ENCODE assay signal across 35 mouse cellular contexts in the genomic region with DNA sequence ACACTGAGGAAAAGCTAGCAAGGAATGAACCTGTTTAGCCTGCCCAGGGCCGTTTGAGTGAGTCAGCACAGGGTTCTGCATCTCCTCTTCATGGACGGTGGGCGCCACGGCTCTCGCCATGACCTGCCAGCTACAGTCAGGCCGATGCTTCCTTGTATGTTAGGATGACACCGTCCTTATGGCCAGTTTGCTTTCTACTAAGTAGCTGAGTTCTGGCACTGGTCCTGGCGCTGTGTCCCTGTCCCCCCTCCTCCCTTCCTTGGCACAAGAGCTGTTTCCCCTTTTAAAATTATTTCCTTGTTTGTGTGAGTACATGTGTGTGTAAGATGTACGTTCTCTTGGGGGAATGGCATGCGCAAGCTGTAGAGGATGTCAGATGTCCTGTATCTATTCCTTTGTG. TPM values are rescaled to one million over a fixed set of nuclear protein-coding genes. Genes with fewer than 3 reads are reported as not detected.
A peak's percentile ranks its signal among the peaks of the same experiment; 100 is the strongest.
DNase-seq lines count a peak whose midpoint lies in the region; ATAC-seq lines count a peak whose summit lies in the region.
"Had no signal": no experiment of that assay in that cellular context is flagged by ENCODE, and none has a peak within 500 bp of the region (broad histone marks: within the 10 kb centered on the region; RNA-seq: fewer than 3 reads in every experiment).

No protein-coding gene starts in this region.

- WGBS in liver, embryonic 11.5 days: 88% methylated on average over 10 of the region's 10 CpGs
- WGBS in liver, embryonic 16.5 days (ENCODE audit: insufficient replicate concordance): 80% methylated on average over 10 of the region's 10 CpGs

- 0 out of 2 replicates have a peak overlapping the region, but pooled peaks have one; percentile 1 for H3K27ac ChIP-seq in liver, embryonic 11.5 days (ENCODE audit: low read depth, low read length)
- peak overlapping the region; percentile 5; the same call in 1 of the 2 replicates for H3K27ac ChIP-seq in liver, embryonic 16.5 days (ENCODE audit: low read length)
- H3K27ac ChIP-seq: embryonic facial prominence, embryonic 13.5 days; forebrain, embryonic 12.5 days; limb, embryonic 10.5 days; limb, embryonic 15.5 days; macrophage; stomach, embryonic 15.5 days had no signal

- peaks cover 13% of the 10 kb centered on the region for H3K4me1 ChIP-seq in liver, embryonic 11.5 days (replicated peaks; ENCODE audit: control insufficient read depth, insufficient read depth, low read length)
- peaks cover 29% of the 10 kb centered on the region for H3K4me1 ChIP-seq in liver, embryonic 16.5 days (ENCODE audit: control insufficient read depth, low read depth, low read length)
- H3K4me1 ChIP-seq: embryonic facial prominence, embryonic 13.5 days; forebrain, embryonic 12.5 days; limb, embryonic 15.5 days; stomach, embryonic 15.5 days had no signal

- H3K9me3 ChIP-seq in liver, embryonic 11.5 days (ENCODE audit: control insufficient read depth, low read length): no peaks in the 10 kb centered on the region
- H3K9me3 ChIP-seq in liver, embryonic 16.5 days (replicated peaks; ENCODE audit: control insufficient read depth, low read length): no peaks in the 10 kb centered on the region
- H3K9me3 ChIP-seq: embryonic facial prominence, embryonic 13.5 days; forebrain, embryonic 12.5 days; limb, embryonic 10.5 days; limb, embryonic 15.5 days; stomach, embryonic 15.5 days had no signal

- no peak overlapping the region for H3K9ac ChIP-seq in liver, embryonic 11.5 days (ENCODE audit: low read depth, low read length)
- H3K9ac ChIP-seq in liver, embryonic 16.5 days (ENCODE audit: low read depth, low read length): no peak overlapping the region
- H3K9ac ChIP-seq: embryonic facial prominence, embryonic 13.5 days; forebrain, embryonic 12.5 days; forebrain, postnatal 0 days; limb, embryonic 15.5 days; stomach, embryonic 15.5 days had no signal

- no peak overlapping the region for H3K4me3 ChIP-seq in liver, embryonic 11.5 days (ENCODE audit: low read depth, low read length)
- H3K4me3 ChIP-seq in liver, embryonic 16.5 days (ENCODE audit: low read depth, low read length): no peak overlapping the region
- H3K4me3 ChIP-seq: embryonic facial prominence, embryonic 13.5 days; erythroblast, embryonic 14.5 days; forebrain, embryonic 12.5 days; limb, embryonic 10.5 days; limb, embryonic 15.5 days; stomach, embryonic 15.5 days had no signal

- H3K4me2 ChIP-seq in liver, embryonic 11.5 days: no peak overlapping the region
- no peak overlapping the region for H3K4me2 ChIP-seq in liver, embryonic 16.5 days (ENCODE audit: low read depth, low read length)
- H3K4me2 ChIP-seq: embryonic facial prominence, embryonic 13.5 days; forebrain, embryonic 12.5 days; limb, embryonic 15.5 days; stomach, embryonic 15.5 days had no signal

- H3K27me3 ChIP-seq in liver, embryonic 11.5 days (replicated peaks; ENCODE audit: control insufficient read depth, insufficient read depth, low read length): no peaks in the 10 kb centered on the region
- H3K27me3 ChIP-seq in liver, embryonic 16.5 days (ENCODE audit: control insufficient read depth, insufficient read depth, low read depth, low read length): no peaks in the 10 kb centered on the region
- H3K27me3 ChIP-seq: embryonic facial prominence, embryonic 13.5 days; forebrain, embryonic 12.5 days; limb, embryonic 15.5 days; stomach, embryonic 15.5 days had no signal

- peaks cover 7% of the 10 kb centered on the region for H3K36me3 ChIP-seq in liver, embryonic 11.5 days (ENCODE audit: control insufficient read depth, insufficient read depth, low read length)
- H3K36me3 ChIP-seq in liver, embryonic 16.5 days (ENCODE audit: control insufficient read depth, insufficient read depth): peaks cover under 1% of the 10 kb centered on the region; the same call in 1 of the 2 replicates

- DNase-seq in liver, embryonic 11.5 days (ENCODE audit: low spot score): no peak
- no peak for DNase-seq in liver
- no peak for DNase-seq in spleen, adult 12 weeks (ENCODE audit: low spot score)
- no peak for DNase-seq in spleen, postnatal 4 days (ENCODE audit: low spot score in 2 of 2)
- DNase-seq: cerebellum, adult 18-20 months; cerebellum, postnatal 10 days; forebrain, postnatal 0 days; gastrocnemius, postnatal 10 days; heart, postnatal 14 days; layer of hippocampus, postnatal 36 days; midbrain, embryonic 14.5 days; thymus, postnatal 14 days had no signal

- ATAC-seq in liver, embryonic 11.5 days (replicated peaks; ENCODE audit: low FRiP score): no peak
- ATAC-seq in erythroblast, adult 5-6 weeks (replicated peaks; ENCODE audit: low FRiP score, poor library complexity, severe bottlenecking): peak; percentile 34; the same call in 1 of the 2 replicates
- peak; percentile 17 to 22; a peak in 2 of 4 replicates for ATAC-seq in hematopoietic stem cell, adult 5-6 weeks (replicated peaks in 1 of 2; ENCODE audit: insufficient read depth in 1 of 2, low FRiP score in 2 of 2, low TSS enrichment in 1 of 2, low read depth in 1 of 2, poor library complexity in 2 of 2, severe bottlenecking in 2 of 2)
- ATAC-seq in liver, embryonic 16.5 days (ENCODE audit: low read depth): no peak
- ATAC-seq: CD4-positive, CD25-positive, alpha-beta regulatory T cell, adult 4 months; forebrain, postnatal 0 days; hindbrain, embryonic 16.5 days had no signal

RNA-seq across cellular contexts. Expression of a gene that starts 1.5 kb away (rescaled TPM):
- polyA plus RNA-seq in liver, embryonic 11.5 days (2014; fragmentation: Nextera tagmentation; extraction: Ambion mirVana): not detected in 2 replicates
- total RNA-seq in erythroblast, adult 5-6 weeks (2015; ENCODE audit: low replicate concordance): not detected in 2 replicates
- not detected in 2 replicates for total RNA-seq in erythroblast, adult 5-6 weeks (2017; ENCODE audit: low replicate concordance)
- not detected in 2 replicates for total RNA-seq in hematopoietic stem cell, adult 5-6 weeks (2017)
- not detected in 2 replicates for polyA plus RNA-seq in liver, embryonic 16.5 days (2015; fragmentation: Nextera tagmentation; extraction: Ambion mirVana)
- total RNA-seq: adrenal gland, postnatal 14 days; common myeloid progenitor, adult 5-6 weeks; forebrain, postnatal 0 days; gastrocnemius, postnatal 10 days; heart, postnatal 14 days; layer of hippocampus, adult 8-10 months; layer of hippocampus, postnatal 36 days; monocyte, adult 5-6 weeks had no signal
- polyA plus RNA-seq: CD4-positive, CD25-positive, alpha-beta regulatory T cell, adult 4 months; embryonic facial prominence, embryonic 13.5 days; erythroblast, embryonic 14.5 days; forebrain, embryonic 12.5 days; forebrain, postnatal 0 days; gonadal fat pad, adult 2 months; heart, embryonic 14.5 days; hindbrain, embryonic 11.5 days; hindbrain, embryonic 16.5 days; intestine, embryonic 14.5 days; kidney, adult 2 months; limb, embryonic 10.5 days; limb, embryonic 15.5 days; macrophage; midbrain, embryonic 14.5 days; neural tube, embryonic 14.5 days; stomach, embryonic 15.5 days; urinary bladder, adult 2 months had no signal

RNA-seq across cellular contexts. Expression of a gene that starts 19.0 kb away (rescaled TPM):
- 46.2 and 46.9 TPM in 2 replicates for polyA plus RNA-seq in liver, embryonic 11.5 days (2014; fragmentation: Nextera tagmentation; extraction: Ambion mirVana)
- total RNA-seq in erythroblast, adult 5-6 weeks (2015; ENCODE audit: low replicate concordance): 6.3 and 6.5 TPM in 2 replicates
- total RNA-seq in erythroblast, adult 5-6 weeks (2017; ENCODE audit: low replicate concordance): 4.7 and 5.3 TPM in 2 replicates
- total RNA-seq in hematopoietic stem cell, adult 5-6 weeks (2017): 25.4 and 27.6 TPM in 2 replicates
- 13.8 and 15.1 TPM in 2 replicates for polyA plus RNA-seq in liver, embryonic 16.5 days (2015; fragmentation: Nextera tagmentation; extraction: Ambion mirVana)

RNA-seq across cellular contexts. Expression of a gene that starts 33.4 kb away (rescaled TPM):
- 16.1 and 18.2 TPM in 2 replicates for polyA plus RNA-seq in liver, embryonic 11.5 days (2014; fragmentation: Nextera tagmentation; extraction: Ambion mirVana)
- 27.2 and 36.3 TPM in 2 replicates for total RNA-seq in erythroblast, adult 5-6 weeks (2015; ENCODE audit: low replicate concordance)
- total RNA-seq in erythroblast, adult 5-6 weeks (2017; ENCODE audit: low replicate concordance): 67.6 and 70.0 TPM in 2 replicates
- 94.6 and 125 TPM in 2 replicates for total RNA-seq in hematopoietic stem cell, adult 5-6 weeks (2017)
- 5.5 and 6.6 TPM in 2 replicates for polyA plus RNA-seq in liver, embryonic 16.5 days (2015; fragmentation: Nextera tagmentation; extraction: Ambion mirVana)

Comparison
In these comparisons a context has a peak if more than half of its experiments do, and no peak if none do; other contexts are left out.
1. ATAC-seq: peak in erythroblast, adult 5-6 weeks (single experiment) and hematopoietic stem cell, adult 5-6 weeks (2 of 2); none in liver, embryonic 11.5 days (single experiment) and liver, embryonic 16.5 days (single experiment).